Mouse (Mus musculus): ENCODE measurements around the gene Ddhd1. TPM values are rescaled to one million over a fixed set of nuclear protein-coding genes. Genes with fewer than 3 reads are reported as not detected.

Gene Ddhd1
- polyA plus RNA-seq, 1 experiment = 37.6 TPM

DNA sequence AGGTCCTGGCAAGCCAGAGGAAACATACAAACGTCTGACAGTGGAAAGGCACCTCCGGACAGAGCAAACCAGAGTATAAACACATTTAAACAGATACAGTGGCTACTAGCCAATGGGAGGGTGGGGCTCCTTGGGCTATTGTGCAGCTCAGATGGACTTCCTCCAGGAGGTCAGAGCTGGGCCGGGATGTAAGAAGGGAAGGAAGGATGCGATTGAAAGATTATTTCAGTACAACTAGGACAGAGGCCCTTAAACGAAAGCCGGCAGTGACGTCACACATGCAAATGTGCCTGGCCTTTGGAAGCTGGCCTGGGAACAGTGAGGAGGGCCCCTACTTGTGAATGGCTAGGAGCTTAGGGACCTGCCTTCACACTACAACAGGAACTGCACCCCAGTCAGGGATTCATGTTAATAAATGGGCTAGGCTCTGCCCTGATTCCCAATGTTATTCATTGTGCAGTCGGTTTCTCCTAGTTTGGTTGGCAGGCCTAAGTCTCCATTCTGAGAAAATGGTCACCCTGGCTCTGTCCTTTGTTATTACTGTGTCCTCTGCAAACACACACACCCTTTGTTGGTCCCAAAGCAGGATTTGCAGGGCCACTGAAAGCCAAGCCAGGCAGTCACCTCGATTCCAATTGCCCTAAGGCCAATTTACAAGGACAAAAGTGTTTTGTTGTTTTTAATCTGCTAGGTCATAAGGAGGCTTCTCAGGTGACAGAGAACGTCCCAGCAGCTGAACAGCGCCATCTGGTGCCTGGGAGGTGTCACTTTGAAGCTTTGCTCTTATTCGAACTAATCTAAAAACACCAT lies 118.1 kb downstream of the Ddhd1 start:
- Histone ChIP-seq H3K36me3 (ENCODE audit: control insufficient read depth, insufficient read depth, low read length, poor library complexity, severe bottlenecking) (no peaks in the 10 kb centered on the region), H3K4me1 (ENCODE audit: control insufficient read depth, insufficient read depth, low read length) (peaks cover 3% of the 10 kb centered on the region), H3K9ac (ENCODE audit: low read depth, poor library complexity, severe bottlenecking) (peak overlapping the region; percentile 11), H3K27me3 (ENCODE audit: control insufficient read depth, insufficient read depth, low read length, poor library complexity, severe bottlenecking) (no peaks in the 10 kb centered on the region), H3K27ac (ENCODE audit: insufficient read depth, low read length) (peak overlapping the region; percentile 80), H3K9me3 (replicated peaks; ENCODE audit: control insufficient read depth, insufficient read depth, low read length, poor library complexity, severe bottlenecking) (no peaks in the 10 kb centered on the region), H3K4me3 (ENCODE audit: low read depth, low read length) (peak overlapping the region; percentile 22; the same call in 1 of the 2 replicates)
- TF ChIP-seq POLR2A (IDR thresholded peaks at IDR 0.05; ENCODE audit: insufficient read depth, low read length) (no peak), CTCF (IDR thresholded peaks at IDR 0.05; ENCODE audit: low read depth, low read length) (peak; percentile 86), EP300 (IDR thresholded peaks at IDR 0.05; ENCODE audit: insufficient read depth, low read depth, low read length) (peak; percentile 81)

Other genes starting within 250 kb of the Ddhd1 start
- 94.3 and 95.9 TPM in 2 replicates for gene Fermt2, start 128.0 kb downstream of the Ddhd1 start, polyA plus RNA-seq (2011; ENCODE audit: insufficient read depth, insufficient read length, low read depth, missing spikeins)